Mouse (Mus musculus): ENCODE results near the gene Lbx1. TPM values are rescaled to one million over a fixed set of nuclear protein-coding genes. Genes with fewer than 3 reads are reported as not detected.

The Lbx1 gene
- total and polyA plus RNA-seq, 3 experiments, result not detected

- no peak overlapping the region for H3K4me3 ChIP-seq (replicated peaks in 1 of 3; ENCODE audit: low read depth in 2 of 3, low read length in 2 of 3, poor library complexity in 1 of 3)
- no peak for TF ChIP-seq ZNF384 (IDR thresholded peaks at IDR 0.05; ENCODE audit: low read depth, low read length)
- no peak for TF ChIP-seq MYC (IDR thresholded peaks at IDR 0.05; ENCODE audit: low read depth, low read length)
- H3K27me3 ChIP-seq (replicated peaks), result peaks cover 51% of the 10 kb centered on the region
- H3K9ac ChIP-seq (ENCODE audit: insufficient read depth, low read depth), result no peak overlapping the region
- dilution Hi-C loops (cut with MboI; ENCODE audit: extremely low pct_ligation_motif_present, extremely low pct_unique_long_range_greater_than_20kb, low sequenced_read_pairs) (no loop called here), in situ Hi-C loops (cut with MboI; ENCODE audit: low pct_ligation_motif_present, low pct_unique_long_range_greater_than_20kb, low sequenced_read_pairs) (no loop called here)
- H3K4me1 ChIP-seq (ENCODE audit: control insufficient read depth in 1 of 2, insufficient read depth in 2 of 2), result peaks cover 5 to 11% of the 10 kb centered on the region in 2 experiments; a peak in 3 of 4 replicates
- H3K79me2 ChIP-seq (replicated peaks; ENCODE audit: control insufficient read depth, extremely low read depth, insufficient read depth, poor library complexity, severe bottlenecking), result no peaks in the 10 kb centered on the region
- H3K36me3 ChIP-seq (replicated peaks in 1 of 2; ENCODE audit: control insufficient read depth in 1 of 2, insufficient read depth in 1 of 2, low read length in 1 of 2), result no peaks in the 10 kb centered on the region
- no peak overlapping the region for H3K27ac ChIP-seq (ENCODE audit: insufficient read depth, low read depth)
- DNase-seq (ENCODE audit: extremely low read depth), result no peak
- H3K9me3 ChIP-seq (replicated peaks; ENCODE audit: low read length), result peaks cover 29% of the 10 kb centered on the region
- no peak overlapping the region for H3K4me2 ChIP-seq (ENCODE audit: insufficient read depth, low read depth, poor library complexity, severe bottlenecking)
Measured at GRCm38 (mm10) chr19:45227671-45228070, 7.9 kb downstream of the Lbx1 start.

DNA sequence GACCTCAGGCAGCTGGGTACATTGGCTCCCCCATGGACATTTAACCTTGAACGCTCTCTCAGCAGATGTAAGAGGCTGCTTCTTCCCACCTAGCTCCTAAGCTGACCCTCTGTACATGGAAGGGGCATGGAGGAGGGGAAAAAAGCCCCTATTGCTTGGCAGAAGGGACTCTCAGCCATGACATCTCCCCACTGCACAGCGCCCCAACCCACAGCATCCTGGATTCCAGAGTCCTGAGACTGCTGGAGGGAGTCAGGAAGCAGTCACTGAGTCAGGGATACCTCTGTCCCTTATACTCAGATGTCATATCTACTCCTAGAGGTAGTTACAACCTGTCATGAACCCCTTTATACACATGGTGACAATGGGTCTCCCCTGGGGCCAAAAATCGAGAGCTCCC, 8.6 kb downstream of the Lbx1 start:
- Histone ChIP-seq H3K4me3 (replicated peaks in 1 of 3; ENCODE audit: low read depth in 2 of 3, low read length in 2 of 3, poor library complexity in 1 of 3) (no peak overlapping the region), H3K79me2 (replicated peaks; ENCODE audit: control insufficient read depth, extremely low read depth, insufficient read depth, poor library complexity, severe bottlenecking) (no peaks in the 10 kb centered on the region), H3K27ac (ENCODE audit: insufficient read depth, low read depth) (no peak overlapping the region), H3K27me3 (replicated peaks) (peaks cover 57% of the 10 kb centered on the region), H3K4me2 (ENCODE audit: insufficient read depth, low read depth, poor library complexity, severe bottlenecking) (no peak overlapping the region), H3K9me3 (replicated peaks; ENCODE audit: low read length) (peaks cover 23% of the 10 kb centered on the region), H3K4me1 (ENCODE audit: control insufficient read depth in 1 of 2, insufficient read depth in 2 of 2) (peaks cover 5 to 17% of the 10 kb centered on the region in 2 experiments; a peak in 3 of 4 replicates), H3K9ac (ENCODE audit: insufficient read depth, low read depth) (no peak overlapping the region), H3K36me3 (replicated peaks in 1 of 2; ENCODE audit: control insufficient read depth in 1 of 2, insufficient read depth in 1 of 2, low read length in 1 of 2) (no peaks in the 10 kb centered on the region)
- dilution Hi-C loops (cut with MboI; ENCODE audit: extremely low pct_ligation_motif_present, extremely low pct_unique_long_range_greater_than_20kb, low sequenced_read_pairs) (no loop called here), in situ Hi-C loops (cut with MboI; ENCODE audit: low pct_ligation_motif_present, low pct_unique_long_range_greater_than_20kb, low sequenced_read_pairs) (no loop called here)
- TF ChIP-seq MXI1 (IDR thresholded peaks at IDR 0.05; ENCODE audit: low read depth, low read length), result no peak
- TF ChIP-seq ZMIZ1 (IDR thresholded peaks at IDR 0.05; ENCODE audit: low read depth, low read length), result no peak
- TF ChIP-seq CHD1 (IDR thresholded peaks at IDR 0.05; ENCODE audit: low read depth, low read length), result no peak
- no peak for TF ChIP-seq HCFC1 (IDR thresholded peaks at IDR 0.05; ENCODE audit: low read depth, low read length)
- TF ChIP-seq CHD2 (IDR thresholded peaks at IDR 0.05; ENCODE audit: low read length), result no peak
- TF ChIP-seq ZC3H11A (IDR thresholded peaks at IDR 0.05; ENCODE audit: low read depth, low read length), result no peak
- TF ChIP-seq KAT2A (IDR thresholded peaks at IDR 0.05; ENCODE audit: insufficient replicate concordance, low read length), result no peak
- no peak for TF ChIP-seq JUND (conservative IDR thresholded peaks at IDR 0.05; ENCODE audit: low read depth, low read length)
- TF ChIP-seq SMC3 (IDR thresholded peaks at IDR 0.05; ENCODE audit: low read depth, low read length), result no peak
- TF ChIP-seq SIN3A (IDR thresholded peaks at IDR 0.05; ENCODE audit: low read length), result no peak
- no peak for TF ChIP-seq USF2 (conservative IDR thresholded peaks at IDR 0.05; ENCODE audit: low read depth, low read length)
- no peak for TF ChIP-seq MAX (IDR thresholded peaks at IDR 0.05; ENCODE audit: low read length)
- no peak for DNase-seq (ENCODE audit: extremely low read depth)

DNA sequence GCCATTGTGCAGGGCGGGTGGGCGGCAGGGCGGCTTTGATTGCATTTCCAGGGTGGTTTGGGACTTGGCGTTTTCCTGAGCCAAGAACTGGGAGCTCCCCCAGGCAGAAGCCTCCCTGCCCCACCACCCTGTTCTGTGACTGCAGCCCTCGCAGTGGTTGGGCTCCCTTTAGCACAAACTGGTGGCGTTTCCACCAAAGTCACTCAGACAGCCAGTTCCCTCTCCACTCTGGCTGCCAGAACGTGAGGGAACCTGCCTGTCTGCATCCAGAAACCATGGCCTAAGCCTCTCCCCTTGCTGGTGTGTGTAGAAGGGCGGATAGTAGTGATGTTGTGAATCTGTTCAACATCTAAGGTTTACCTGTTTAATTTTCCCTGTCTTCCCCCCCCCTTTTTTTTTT, 9.4 kb downstream of the Lbx1 start:
- H3K27ac ChIP-seq (ENCODE audit: insufficient read depth, low read depth), result no peak overlapping the region
- TF ChIP-seq MAFK (IDR thresholded peaks at IDR 0.05; ENCODE audit: insufficient replicate concordance, low read length), result no peak
- no peak for TF ChIP-seq CHD2 (IDR thresholded peaks at IDR 0.05; ENCODE audit: low read length)
- TF ChIP-seq MAX (IDR thresholded peaks at IDR 0.05; ENCODE audit: low read length), result no peak
- TF ChIP-seq ETS1 (conservative IDR thresholded peaks at IDR 0.05; ENCODE audit: low read depth, low read length), result no peak
- no peak for TF ChIP-seq ZKSCAN1 (IDR thresholded peaks at IDR 0.05; ENCODE audit: borderline replicate concordance, low read depth, low read length)
- TF ChIP-seq SMC3 (IDR thresholded peaks at IDR 0.05; ENCODE audit: low read depth, low read length), result no peak
- TF ChIP-seq CHD1 (IDR thresholded peaks at IDR 0.05; ENCODE audit: low read depth, low read length), result no peak
- no peak for TF ChIP-seq GABPA (IDR thresholded peaks at IDR 0.05; ENCODE audit: insufficient replicate concordance, low read depth, low read length)
- H3K36me3 ChIP-seq (replicated peaks in 1 of 2; ENCODE audit: control insufficient read depth in 1 of 2, insufficient read depth in 1 of 2, low read length in 1 of 2), result no peaks in the 10 kb centered on the region
- no peak overlapping the region for H3K4me3 ChIP-seq (replicated peaks in 1 of 3; ENCODE audit: low read depth in 2 of 3, low read length in 2 of 3, poor library complexity in 1 of 3)
- H3K27me3 ChIP-seq (replicated peaks), result peaks cover 65% of the 10 kb centered on the region
- DNase-seq (ENCODE audit: extremely low read depth), result no peak
- dilution Hi-C loops (cut with MboI; ENCODE audit: extremely low pct_ligation_motif_present, extremely low pct_unique_long_range_greater_than_20kb, low sequenced_read_pairs) (no loop called here), in situ Hi-C loops (cut with MboI; ENCODE audit: low pct_ligation_motif_present, low pct_unique_long_range_greater_than_20kb, low sequenced_read_pairs) (no loop called here)
- H3K4me2 ChIP-seq (ENCODE audit: insufficient read depth, low read depth, poor library complexity, severe bottlenecking), result no peak overlapping the region
- H3K4me1 ChIP-seq (ENCODE audit: control insufficient read depth in 1 of 2, insufficient read depth in 2 of 2), result peaks cover 5 to 23% of the 10 kb centered on the region in 2 experiments; a peak in 3 of 4 replicates
- H3K9me3 ChIP-seq (replicated peaks; ENCODE audit: low read length), result peaks cover 16% of the 10 kb centered on the region
- H3K79me2 ChIP-seq (replicated peaks; ENCODE audit: control insufficient read depth, extremely low read depth, insufficient read depth, poor library complexity, severe bottlenecking), result no peaks in the 10 kb centered on the region
- H3K9ac ChIP-seq (ENCODE audit: insufficient read depth, low read depth), result no peak overlapping the region

Data from CH12.LX (cell line).